Mouse (Mus musculus): ENCODE measurements around the gene Slc52a3.

DNA sequence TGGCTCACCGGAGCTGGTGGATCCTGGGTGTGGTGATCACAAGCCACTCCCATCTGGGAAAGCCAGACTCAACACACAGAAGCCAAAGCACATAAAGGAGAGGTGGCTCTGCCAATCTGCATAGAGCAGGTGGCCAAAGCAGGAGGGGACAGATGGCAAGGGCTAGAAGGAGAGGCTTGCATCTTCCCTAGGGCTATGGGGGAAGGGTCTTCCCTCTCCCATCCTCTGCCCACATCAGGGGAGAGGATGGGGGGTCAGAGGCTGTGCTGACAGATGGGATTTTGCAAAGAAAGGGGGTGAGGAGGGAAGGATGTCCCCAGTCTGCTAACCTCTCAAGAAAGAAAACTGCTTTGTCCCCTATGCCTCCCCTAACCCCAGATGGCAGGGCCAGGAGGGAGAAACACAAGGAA is 5.3 kb upstream of the Slc52a3 start:
- TF ChIP-seq CTCF (IDR thresholded peaks at IDR 0.05; ENCODE audit: extremely low read depth, insufficient read depth, insufficient read length, insufficient replicate concordance) (no peak), POLR2A (IDR thresholded peaks at IDR 0.05; ENCODE audit: low read depth, low read length) (no peak)
